Mouse (Mus musculus) intestine, embryonic 14.5 days (tissue): Measurements from ENCODE around the gene Ptprg. TPM values are rescaled to one million over a fixed set of nuclear protein-coding genes. Genes with fewer than 3 reads are reported as not detected.

Experiments
- ATAC-seq: fragments of 200-750 bp; cut with Nextera tagmentation; replicated peaks from 2 replicates; pipeline ENCODE4 v1.8.0; 2017; ENCODE audit warnings: low read depth, moderate number of reproducible peaks, moderate TSS enrichment, moderate library complexity; ENCODE audit not compliant: low FRiP score, low TSS enrichment
- DNase-seq: peaks from one replicate; pipeline ENCODE4 v3.0.0-alpha.2; 2018; ENCODE audit warnings: low spot score
- H3K27ac ChIP-seq: fragments of 300-500 bp; sonication (generic); 2 replicates; pipeline ENCODE4 v1.5.1; 2014; ENCODE audit warnings: low read depth, mild to moderate bottlenecking, control low read depth
- H3K27me3 ChIP-seq: fragments of 300-500 bp; sonication (generic); replicated peaks from 2 replicates; pipeline ENCODE4 v1.6.1; 2014; ENCODE audit warnings: low read length, control low read depth; ENCODE audit not compliant: control insufficient read depth, insufficient read depth
- H3K36me3 ChIP-seq: fragments of 300-500 bp; sonication (generic); 2 replicates; pipeline ENCODE4 v1.6.1; 2014; ENCODE audit warnings: low read length, control low read depth; ENCODE audit not compliant: control insufficient read depth, insufficient read depth
- H3K4me1 ChIP-seq: fragments of 300-500 bp; sonication (generic); replicated peaks from 2 replicates; pipeline ENCODE4 v1.6.1; 2014; ENCODE audit warnings: low read length, control low read depth, mixed read lengths; ENCODE audit not compliant: control insufficient read depth, insufficient read depth
- H3K4me2 ChIP-seq: fragments of 300-500 bp; sonication (generic); 2 replicates; pipeline ENCODE4 v1.6.1; 2014; ENCODE audit warnings: low read length
- H3K4me3 ChIP-seq: fragments of 300-500 bp; sonication (generic); 2 replicates; pipeline ENCODE4 v1.5.1; 2014; ENCODE audit warnings: low read depth, low read length, control low read depth, mixed read lengths
- H3K9ac ChIP-seq: fragments of 300-500 bp; sonication (generic); 2 replicates; pipeline ENCODE4 v1.6.1; 2014; ENCODE audit warnings: mild to moderate bottlenecking, low read length
- H3K9me3 ChIP-seq: fragments of 300-500 bp; sonication (generic); 2 replicates; pipeline ENCODE4 v1.6.1; 2016; ENCODE audit warnings: low read length, control low read depth; ENCODE audit not compliant: control insufficient read depth
- WGBS: fragments of 180-500 bp; shearing (Covaris S2); extraction: QIAGEN DNeasy Blood & Tissue Kit; methylation state at CpG from one replicate; pipeline ENCODE4 v1.1.7; 2014; 5-methylcytosine and 5-hydroxymethylcytosine counted together
- polyA plus RNA-seq: library from polyadenylated mRNA; unstranded; fragments of >200 nt; fragmentation: Nextera tagmentation; extraction: Ambion mirVana; gene quantifications from 2 replicates; pipeline ENCODE4 v1.2.1, GENCODE M21; 2014

Gene Ptprg
- polyA plus RNA-seq, 1 experiment from 2014 or later: 25.1 TPM

- no peak for ATAC-seq
- no peaks in the 10 kb centered on the region for H3K9me3 ChIP-seq
- WGBS: 56% methylated on average over 4 of the region's 4 CpGs
- H3K27me3 ChIP-seq: no peaks in the 10 kb centered on the region
- H3K4me3 ChIP-seq: no peak overlapping the region
- H3K9ac ChIP-seq: no peak overlapping the region
- H3K36me3 ChIP-seq: no peaks in the 10 kb centered on the region
- no peak overlapping the region for H3K4me2 ChIP-seq
- H3K27ac ChIP-seq: no peak overlapping the region
- no peak for DNase-seq
- H3K4me1 ChIP-seq: no peaks in the 10 kb centered on the region
These were observed 583.2 kb downstream of the Ptprg start for GRCm38 (mm10) chr14:12136536-12136935.

DNA sequence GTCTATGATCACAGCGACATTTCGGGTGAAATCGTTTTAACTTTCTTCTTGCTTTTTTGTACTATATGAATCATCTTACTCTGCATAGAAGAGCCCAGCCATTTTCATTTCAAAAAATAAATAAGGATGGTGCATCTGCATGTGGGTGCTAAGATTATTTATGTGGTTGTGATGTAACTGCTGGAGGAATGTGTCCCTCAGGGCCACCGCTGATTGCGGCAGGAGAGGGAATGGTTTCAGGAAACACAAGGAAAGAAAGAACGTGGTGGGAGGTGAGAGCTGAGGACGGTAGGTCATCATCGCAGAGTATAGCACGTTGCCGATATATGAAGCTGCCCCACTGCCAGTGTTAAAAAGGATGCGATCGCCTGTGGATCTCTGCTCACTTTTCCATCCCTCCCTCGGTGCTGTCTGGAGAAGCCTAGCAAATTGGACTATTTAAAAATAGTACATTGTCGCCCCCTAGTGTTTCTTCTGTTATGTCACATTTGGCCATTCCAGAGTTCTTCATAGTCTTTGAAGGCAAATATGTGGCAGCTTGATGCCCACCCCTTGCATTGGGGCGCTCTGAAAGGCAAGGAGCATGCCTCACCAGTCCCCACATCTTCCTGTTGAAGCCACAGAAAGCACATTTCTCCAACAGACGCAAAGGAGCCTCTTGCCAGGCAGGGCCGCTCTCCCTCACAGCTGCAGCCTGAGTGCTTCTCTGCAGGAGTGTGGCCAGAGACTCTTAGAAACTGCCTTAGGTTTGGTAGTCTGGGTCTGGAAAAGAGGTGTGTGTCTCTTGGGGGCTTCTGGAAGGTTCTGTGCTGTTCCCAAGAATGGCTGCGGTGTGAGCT, 586.5 kb downstream of the Ptprg start:
- Histone ChIP-seq H3K4me2 (no peak overlapping the region), H3K9ac (no peak overlapping the region), H3K27ac (no peak overlapping the region), H3K36me3 (peaks cover 9% of the 10 kb centered on the region; the same call in 1 of the 2 replicates), H3K9me3 (no peaks in the 10 kb centered on the region), H3K4me1 (no peaks in the 10 kb centered on the region), H3K4me3 (no peak overlapping the region), H3K27me3 (no peaks in the 10 kb centered on the region)
- peak; percentile 51; the same call in 1 of the 2 replicates for ATAC-seq
- DNase-seq: peak; percentile 62
- 45% methylated on average over 18 of the region's 18 CpGs for WGBS

DNA sequence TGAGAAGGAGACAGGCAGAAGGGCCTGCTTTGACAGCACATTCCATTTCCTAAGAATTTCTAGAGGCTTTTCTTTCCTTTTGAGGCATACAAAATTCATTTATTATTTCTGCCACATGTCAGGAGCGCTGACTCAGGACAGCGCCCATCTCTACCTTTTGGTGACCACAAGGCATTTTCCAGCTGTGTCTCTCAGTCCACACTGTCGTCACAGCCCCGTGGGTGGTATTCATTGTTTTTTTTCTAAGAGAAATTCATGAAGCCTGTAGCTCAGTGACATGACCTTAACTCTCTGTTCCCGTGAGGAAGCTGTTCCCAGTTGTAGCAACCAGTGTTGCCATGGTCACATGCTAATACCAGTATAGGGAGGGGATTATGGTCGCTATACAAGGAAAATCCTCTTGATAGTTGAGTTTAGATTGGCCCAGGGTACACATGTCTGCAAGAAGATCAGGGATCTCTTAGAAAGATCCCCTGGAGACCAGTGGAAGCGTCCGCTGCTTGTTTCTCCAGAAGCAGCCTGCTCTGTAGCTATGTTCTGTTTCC, 590.7 kb downstream of the Ptprg start:
- DNase-seq (no peak), ATAC-seq (no peak)
- H3K4me1 ChIP-seq: no peaks in the 10 kb centered on the region
- no peak overlapping the region for H3K9ac ChIP-seq
- H3K9me3 ChIP-seq: no peaks in the 10 kb centered on the region
- peaks cover 9% of the 10 kb centered on the region; the same call in 1 of the 2 replicates for H3K36me3 ChIP-seq
- no peak overlapping the region for H3K27ac ChIP-seq
- H3K27me3 ChIP-seq: no peaks in the 10 kb centered on the region
- H3K4me2 ChIP-seq: no peak overlapping the region
- H3K4me3 ChIP-seq: no peak overlapping the region
- WGBS: 66% methylated on average over 8 of the region's 8 CpGs

GRCm38 (mm10) chr14:12145919-12146318, 592.6 kb downstream of the Ptprg start:
- no peak overlapping the region for H3K4me3 ChIP-seq

GRCm38 (mm10) chr14:12149529-12149928, 596.2 kb downstream of the Ptprg start:
- WGBS: 84% methylated on average over 3 of the region's 3 CpGs
- Histone ChIP-seq H3K9ac (no peak overlapping the region), H3K4me2 (no peak overlapping the region), H3K36me3 (no peaks in the 10 kb centered on the region), H3K27me3 (no peaks in the 10 kb centered on the region), H3K4me1 (no peaks in the 10 kb centered on the region), H3K4me3 (no peak overlapping the region), H3K27ac (no peak overlapping the region), H3K9me3 (no peaks in the 10 kb centered on the region)
- ATAC-seq (no peak), DNase-seq (no peak)

More at GRCm38 (mm10) chr14:12145919-12146318, 592.6 kb downstream of the Ptprg start:
- 94% methylated on average over 3 of the region's 3 CpGs for WGBS
- DNase-seq: no peak
- Histone ChIP-seq H3K27me3 (no peaks in the 10 kb centered on the region), H3K9me3 (no peaks in the 10 kb centered on the region), H3K36me3 (peaks cover 9% of the 10 kb centered on the region; the same call in 1 of the 2 replicates), H3K4me1 (no peaks in the 10 kb centered on the region), H3K9ac (no peak overlapping the region), H3K4me2 (no peak overlapping the region), H3K27ac (no peak overlapping the region)
- no peak for ATAC-seq

DNA sequence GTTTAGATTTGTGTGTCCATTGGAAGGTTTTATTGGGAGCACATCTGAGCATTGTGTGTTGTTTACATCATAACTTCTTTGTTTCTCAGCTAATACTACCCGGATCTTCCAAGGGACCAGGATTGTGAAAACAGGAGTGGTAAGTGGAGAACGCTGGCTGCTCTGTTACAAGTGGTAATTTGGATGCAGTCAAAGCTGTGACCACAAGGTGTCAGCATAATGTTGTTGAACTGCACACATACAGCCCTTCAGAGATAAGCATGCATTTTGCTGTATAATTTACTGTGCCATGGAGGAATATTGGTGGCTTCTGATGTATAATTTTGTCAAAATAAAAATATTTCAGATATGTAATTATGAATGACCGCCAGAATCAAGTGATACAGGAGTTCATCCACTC, 598.6 kb downstream of the Ptprg start:
- WGBS: 49% methylated on average over 3 of the region's 3 CpGs
- Histone ChIP-seq H3K9ac (no peak overlapping the region), H3K4me2 (no peak overlapping the region), H3K4me1 (no peaks in the 10 kb centered on the region), H3K36me3 (no peaks in the 10 kb centered on the region), H3K27ac (no peak overlapping the region), H3K27me3 (no peaks in the 10 kb centered on the region), H3K9me3 (no peaks in the 10 kb centered on the region), H3K4me3 (no peak overlapping the region)
- peak; percentile 60 for ATAC-seq
- DNase-seq: peak; percentile 68

DNA sequence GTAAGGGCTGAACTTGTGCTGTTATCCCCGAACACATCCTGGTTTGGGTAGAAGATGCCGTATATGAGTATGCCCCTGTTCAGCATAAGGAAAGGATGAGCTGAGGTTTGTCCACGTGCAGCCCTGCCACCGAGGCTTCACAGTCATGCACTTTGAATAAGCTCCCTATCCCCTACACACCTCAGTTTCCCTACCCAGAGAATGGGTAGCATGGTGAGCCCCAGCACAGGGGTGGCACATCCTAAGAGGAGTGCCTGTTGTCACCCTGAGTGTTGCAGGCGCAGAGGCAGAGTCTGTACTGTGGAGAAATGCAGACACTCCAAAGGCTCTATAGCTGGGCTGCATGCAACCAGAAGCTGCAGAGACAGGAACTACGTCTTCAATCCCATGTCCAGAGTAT, 599.4 kb downstream of the Ptprg start:
- DNase-seq (no peak), ATAC-seq (no peak)
- WGBS: 87% methylated on average over 6 of the region's 6 CpGs
- H3K4me2 ChIP-seq: no peak overlapping the region
- no peaks in the 10 kb centered on the region for H3K36me3 ChIP-seq
- H3K9ac ChIP-seq: no peak overlapping the region
- H3K9me3 ChIP-seq: no peaks in the 10 kb centered on the region
- H3K27me3 ChIP-seq: no peaks in the 10 kb centered on the region
- H3K4me3 ChIP-seq: no peak overlapping the region
- H3K27ac ChIP-seq: no peak overlapping the region
- H3K4me1 ChIP-seq: no peaks in the 10 kb centered on the region

- H3K4me1 ChIP-seq: no peaks in the 10 kb centered on the region
- no peaks in the 10 kb centered on the region for H3K9me3 ChIP-seq
- H3K9ac ChIP-seq: no peak overlapping the region
- H3K27ac ChIP-seq: no peak overlapping the region
- WGBS: 83% methylated on average over 13 of the region's 13 CpGs
- no peaks in the 10 kb centered on the region for H3K27me3 ChIP-seq
- no peak overlapping the region for H3K4me2 ChIP-seq
- no peak for DNase-seq
- H3K4me3 ChIP-seq: no peak overlapping the region
- no peak for ATAC-seq
- H3K36me3 ChIP-seq: no peaks in the 10 kb centered on the region
These were observed 600.3 kb downstream of the Ptprg start for GRCm38 (mm10) chr14:12153599-12153998.
